Mouse (Mus musculus): ENCODE results near the gene Pde7b. TPM values are rescaled to one million over a fixed set of nuclear protein-coding genes. Genes with fewer than 3 reads are reported as not detected.
A peak's percentile ranks its signal among the peaks of the same experiment; 100 is the strongest.

Pde7b gene
- polyA plus RNA-seq, 1 experiment from 2014 or later = 2.1 TPM

- H3K36me3 ChIP-seq (ENCODE audit: insufficient read depth, low read length) = no peaks in the 10 kb centered on the region
- H3K27me3 ChIP-seq (ENCODE audit: insufficient read depth, low read length) = no peaks in the 10 kb centered on the region
- no peaks in the 10 kb centered on the region for H3K4me1 ChIP-seq (replicated peaks; ENCODE audit: insufficient read depth, low read length)
- DNase-seq (ENCODE audit: low spot score) (peak; percentile 87), ATAC-seq (replicated peaks; ENCODE audit: low FRiP score, low read depth) (peak; percentile 61; the same call in 1 of the 2 replicates)
- no peaks in the 10 kb centered on the region for H3K9me3 ChIP-seq (replicated peaks; ENCODE audit: low read length)
- H3K27ac ChIP-seq = no peak overlapping the region
- TF ChIP-seq CTCF (IDR thresholded peaks at IDR 0.05; ENCODE audit: low read depth) = peak; percentile 92
- WGBS = 82% methylated on average over 2 of the region's 2 CpGs
- no peak overlapping the region for H3K4me3 ChIP-seq (replicated peaks; ENCODE audit: low read depth, low read length)
- no peak overlapping the region for H3K9ac ChIP-seq (ENCODE audit: low read depth, low read length)
- H3K4me2 ChIP-seq (ENCODE audit: low read length) = no peak overlapping the region
Measured at GRCm38 (mm10) chr10:20405471-20405870, 319.4 kb downstream of the Pde7b start.

- TF ChIP-seq CTCF (IDR thresholded peaks at IDR 0.05; ENCODE audit: low read depth) = no peak
- ATAC-seq (replicated peaks; ENCODE audit: low FRiP score, low read depth) (no peak), DNase-seq (ENCODE audit: low spot score) (no peak)
- no peak overlapping the region for H3K4me3 ChIP-seq (replicated peaks; ENCODE audit: low read depth, low read length)
- H3K4me1 ChIP-seq (replicated peaks; ENCODE audit: insufficient read depth, low read length) = no peaks in the 10 kb centered on the region
- H3K9me3 ChIP-seq (replicated peaks; ENCODE audit: low read length) = no peaks in the 10 kb centered on the region
- no peak overlapping the region for H3K9ac ChIP-seq (ENCODE audit: low read depth, low read length)
- no peak overlapping the region for H3K27ac ChIP-seq
- H3K4me2 ChIP-seq (ENCODE audit: low read length) = no peak overlapping the region
- H3K27me3 ChIP-seq (ENCODE audit: insufficient read depth, low read length) = no peaks in the 10 kb centered on the region
- 78% methylated on average over 5 of the region's 5 CpGs for WGBS
- H3K36me3 ChIP-seq (ENCODE audit: insufficient read depth, low read length) = no peaks in the 10 kb centered on the region
Measured at GRCm38 (mm10) chr10:20402941-20403340, 321.9 kb downstream of the Pde7b start.

DNA sequence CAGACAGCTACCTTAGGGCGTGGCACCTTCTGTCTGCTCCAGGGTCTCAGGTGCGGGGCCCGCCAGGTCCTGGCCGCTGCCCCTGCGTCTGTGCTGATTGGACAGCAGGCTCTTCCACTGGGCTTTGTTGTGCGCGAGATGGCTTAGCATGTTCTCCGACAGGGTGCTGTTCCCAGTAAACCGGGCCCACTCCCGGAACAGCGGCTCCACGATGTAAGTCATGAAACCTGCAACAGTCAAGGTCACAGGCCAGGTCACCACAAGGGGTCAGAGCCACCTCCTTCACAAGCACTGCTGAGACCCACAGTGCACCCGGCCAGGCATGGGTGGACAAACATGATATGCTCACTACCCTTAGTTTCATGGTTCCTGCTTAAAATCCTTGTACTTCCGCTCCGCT, 324.5 kb downstream of the Pde7b start:
- no peak overlapping the region for H3K27ac ChIP-seq
- no peak overlapping the region for H3K4me2 ChIP-seq (ENCODE audit: low read length)
- no peaks in the 10 kb centered on the region for H3K27me3 ChIP-seq (ENCODE audit: insufficient read depth, low read length)
- H3K9ac ChIP-seq (ENCODE audit: low read depth, low read length) = no peak overlapping the region
- 82% methylated on average over 14 of the region's 15 CpGs for WGBS
- no peak for TF ChIP-seq CTCF (IDR thresholded peaks at IDR 0.05; ENCODE audit: low read depth)
- no peaks in the 10 kb centered on the region for H3K9me3 ChIP-seq (replicated peaks; ENCODE audit: low read length)
- H3K4me1 ChIP-seq (replicated peaks; ENCODE audit: insufficient read depth, low read length) = no peaks in the 10 kb centered on the region
- H3K4me3 ChIP-seq (replicated peaks; ENCODE audit: low read depth, low read length) = no peak overlapping the region
- H3K36me3 ChIP-seq (ENCODE audit: insufficient read depth, low read length) = no peaks in the 10 kb centered on the region
- ATAC-seq (replicated peaks; ENCODE audit: low FRiP score, low read depth) = no peak
- DNase-seq (ENCODE audit: low spot score) = no peak

DNA sequence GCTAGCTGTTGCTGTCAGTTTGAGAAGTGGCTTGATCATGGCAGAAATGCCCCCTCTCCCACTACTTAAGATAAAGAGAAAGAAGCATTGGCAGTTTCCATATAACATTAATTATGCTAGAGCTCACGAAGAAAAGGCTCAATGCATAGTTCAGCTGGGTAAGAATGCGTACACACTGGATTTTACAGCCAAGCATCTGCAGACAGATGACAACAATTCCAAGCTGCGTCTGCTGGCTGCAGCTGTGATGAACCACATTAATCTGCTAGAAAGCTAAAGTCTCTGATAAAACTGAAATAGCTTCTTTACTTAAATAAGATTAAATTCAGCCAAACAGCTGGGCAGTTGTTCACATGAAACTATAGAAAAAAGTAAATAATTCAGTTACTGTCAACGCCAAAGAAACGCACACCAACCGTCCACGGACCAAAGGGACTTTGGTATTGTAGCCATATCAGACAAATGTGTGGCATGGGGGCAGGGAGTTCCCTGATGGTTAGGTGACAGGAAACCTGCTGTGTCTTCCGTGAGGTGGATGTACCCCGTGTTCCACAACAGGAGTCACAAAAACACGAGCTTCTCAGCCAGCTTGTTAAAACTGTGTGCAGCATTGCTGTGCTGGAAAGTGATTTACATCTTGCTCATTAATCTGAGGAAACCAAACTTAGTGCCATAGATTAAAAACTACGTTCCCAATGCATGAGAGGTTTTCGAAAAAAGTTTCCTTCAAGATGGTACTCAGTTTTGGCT, 326.1 kb downstream of the Pde7b start:
- H3K36me3 ChIP-seq (ENCODE audit: insufficient read depth, low read length) = no peaks in the 10 kb centered on the region
- H3K27me3 ChIP-seq (ENCODE audit: insufficient read depth, low read length) = no peaks in the 10 kb centered on the region
- H3K9ac ChIP-seq (ENCODE audit: low read depth, low read length) = no peak overlapping the region
- 46% methylated on average over 12 of the region's 12 CpGs for WGBS
- no peaks in the 10 kb centered on the region for H3K9me3 ChIP-seq (replicated peaks; ENCODE audit: low read length)
- DNase-seq (ENCODE audit: low spot score) (peak; percentile 17), ATAC-seq (replicated peaks; ENCODE audit: low FRiP score, low read depth) (no peak)
- no peaks in the 10 kb centered on the region for H3K4me1 ChIP-seq (replicated peaks; ENCODE audit: insufficient read depth, low read length)
- no peak overlapping the region for H3K27ac ChIP-seq
- no peak for TF ChIP-seq CTCF (IDR thresholded peaks at IDR 0.05; ENCODE audit: low read depth)
- H3K4me3 ChIP-seq (replicated peaks; ENCODE audit: low read depth, low read length) = no peak overlapping the region
- no peak overlapping the region for H3K4me2 ChIP-seq (ENCODE audit: low read length)

DNA sequence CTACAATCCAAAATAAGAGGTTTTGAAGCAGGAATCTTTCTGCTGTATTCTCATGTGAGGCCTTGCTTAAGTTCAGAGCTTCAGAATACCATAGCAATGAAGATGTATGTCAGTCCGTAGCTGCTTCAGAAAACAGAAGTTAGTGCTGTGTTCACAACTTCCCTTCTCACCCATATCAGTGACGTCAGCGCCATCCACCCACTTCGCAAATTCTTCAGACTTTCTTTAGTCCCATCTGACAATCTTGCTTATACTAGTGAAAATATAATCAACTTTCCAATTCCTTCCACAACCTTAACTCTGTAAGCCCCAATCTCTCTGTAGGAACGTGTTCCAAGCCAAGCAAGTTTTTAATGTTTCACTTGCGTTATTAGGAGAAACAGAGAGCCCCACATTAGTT, 326.7 kb downstream of the Pde7b start:
- WGBS = 68% methylated on average over 6 of the region's 6 CpGs
- Histone ChIP-seq H3K9me3 (replicated peaks; ENCODE audit: low read length) (no peaks in the 10 kb centered on the region), H3K4me2 (ENCODE audit: low read length) (no peak overlapping the region), H3K4me1 (replicated peaks; ENCODE audit: insufficient read depth, low read length) (no peaks in the 10 kb centered on the region), H3K27ac (no peak overlapping the region), H3K36me3 (ENCODE audit: insufficient read depth, low read length) (no peaks in the 10 kb centered on the region), H3K4me3 (replicated peaks; ENCODE audit: low read depth, low read length) (no peak overlapping the region), H3K9ac (ENCODE audit: low read depth, low read length) (no peak overlapping the region), H3K27me3 (ENCODE audit: insufficient read depth, low read length) (no peaks in the 10 kb centered on the region)
- ATAC-seq (replicated peaks; ENCODE audit: low FRiP score, low read depth) (no peak), DNase-seq (ENCODE audit: low spot score) (no peak)
- TF ChIP-seq CTCF (IDR thresholded peaks at IDR 0.05; ENCODE audit: low read depth) = no peak

DNA sequence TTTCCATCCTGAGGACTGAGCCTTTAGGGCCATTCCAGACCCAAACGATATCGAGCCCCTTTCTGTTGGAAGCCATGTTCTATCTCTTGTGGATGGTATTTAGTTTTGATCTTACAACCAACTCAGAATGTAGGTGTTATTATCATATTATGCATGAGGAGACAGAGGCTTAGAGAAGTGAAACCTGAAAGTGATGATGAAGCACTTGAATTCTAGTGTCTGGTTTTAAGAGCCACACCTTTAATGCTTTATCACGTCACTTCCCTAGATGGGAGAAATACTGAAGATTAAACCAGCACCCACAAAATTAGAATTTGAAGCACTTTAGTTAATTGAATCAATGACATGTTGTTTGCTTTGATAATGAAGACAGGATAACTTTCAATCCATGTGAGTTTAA, 329.1 kb downstream of the Pde7b start:
- DNase-seq (ENCODE audit: low spot score) (no peak), ATAC-seq (replicated peaks; ENCODE audit: low FRiP score, low read depth) (no peak)
- Histone ChIP-seq H3K9me3 (replicated peaks; ENCODE audit: low read length) (no peaks in the 10 kb centered on the region), H3K4me3 (replicated peaks; ENCODE audit: low read depth, low read length) (no peak overlapping the region), H3K4me1 (replicated peaks; ENCODE audit: insufficient read depth, low read length) (no peaks in the 10 kb centered on the region), H3K27ac (no peak overlapping the region), H3K9ac (ENCODE audit: low read depth, low read length) (no peak overlapping the region), H3K27me3 (ENCODE audit: insufficient read depth, low read length) (no peaks in the 10 kb centered on the region), H3K36me3 (ENCODE audit: insufficient read depth, low read length) (no peaks in the 10 kb centered on the region), H3K4me2 (ENCODE audit: low read length) (no peak overlapping the region)
- WGBS = 96% methylated on average over 3 of the region's 3 CpGs
- TF ChIP-seq CTCF (IDR thresholded peaks at IDR 0.05; ENCODE audit: low read depth) = no peak

GRCm38 (mm10) chr10:20394815-20395214, 330.1 kb downstream of the Pde7b start:
- WGBS = 47% methylated on average over 5 of the region's 5 CpGs
- Histone ChIP-seq H3K4me3 (replicated peaks; ENCODE audit: low read depth, low read length) (no peak overlapping the region), H3K9me3 (replicated peaks; ENCODE audit: low read length) (no peaks in the 10 kb centered on the region), H3K27me3 (ENCODE audit: insufficient read depth, low read length) (no peaks in the 10 kb centered on the region), H3K9ac (ENCODE audit: low read depth, low read length) (no peak overlapping the region), H3K4me2 (ENCODE audit: low read length) (no peak overlapping the region), H3K4me1 (replicated peaks; ENCODE audit: insufficient read depth, low read length) (no peaks in the 10 kb centered on the region), H3K36me3 (ENCODE audit: insufficient read depth, low read length) (no peaks in the 10 kb centered on the region), H3K27ac (no peak overlapping the region)
- ATAC-seq (replicated peaks; ENCODE audit: low FRiP score, low read depth) (no peak), DNase-seq (ENCODE audit: low spot score) (peak; percentile 12)
- TF ChIP-seq CTCF (IDR thresholded peaks at IDR 0.05; ENCODE audit: low read depth) = no peak

All from kidney, postnatal 0 days (tissue).